Mouse (Mus musculus) CD4-positive, CD25-positive, alpha-beta regulatory T cell, adult 2 months (primary cell): ENCODE data around the gene Gm5447.

Experiments
- DNase-seq: peaks from one replicate; pipeline ENCODE4 v3.0.0-alpha.2; 2012; ENCODE audit warnings: low read depth, low spot score

Gm5447 gene

DNA sequence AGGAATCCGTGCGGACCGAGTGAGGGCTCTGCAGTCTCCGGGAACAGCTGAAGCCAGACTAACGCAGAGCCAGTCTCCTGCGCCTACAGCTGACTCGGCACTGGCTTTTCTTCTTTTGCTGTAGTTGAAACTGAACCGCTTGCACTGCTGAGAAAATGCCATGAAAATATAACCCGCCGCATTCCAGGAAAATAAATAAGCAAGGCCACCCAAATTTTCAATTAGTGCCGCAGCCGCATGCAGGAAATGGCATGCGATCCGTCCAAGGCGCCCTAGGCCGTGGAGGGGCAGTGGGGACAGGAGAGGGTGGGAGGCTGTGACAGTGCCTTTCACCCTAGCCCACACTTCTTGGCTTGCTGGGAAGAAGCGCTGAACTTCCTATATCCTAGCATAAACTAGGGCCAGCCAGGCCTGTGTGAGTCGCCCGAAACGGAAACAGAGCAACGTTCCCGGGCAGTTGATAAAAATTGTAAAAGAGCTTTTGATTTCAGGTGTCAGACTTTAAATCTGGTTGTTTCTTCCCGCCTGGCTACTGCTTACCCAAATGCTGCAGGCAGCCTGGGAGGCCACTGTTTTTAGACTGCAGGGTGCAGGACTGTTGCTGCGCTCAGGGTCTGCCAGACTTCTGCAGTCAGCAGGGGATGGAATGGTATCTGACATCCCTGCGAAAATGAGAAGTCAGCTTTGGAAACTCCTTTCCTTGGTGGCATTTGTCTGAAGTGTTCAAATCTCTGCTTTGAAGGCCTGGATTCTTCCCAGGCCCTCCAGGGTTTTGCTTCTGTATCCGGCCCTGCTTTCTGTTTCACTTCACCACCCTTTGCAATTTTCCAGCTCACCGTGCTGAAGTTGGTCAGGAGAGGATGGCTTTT is 11.8 kb downstream of the Gm5447 start:
- DNase-seq: peak; percentile 26

DNA sequence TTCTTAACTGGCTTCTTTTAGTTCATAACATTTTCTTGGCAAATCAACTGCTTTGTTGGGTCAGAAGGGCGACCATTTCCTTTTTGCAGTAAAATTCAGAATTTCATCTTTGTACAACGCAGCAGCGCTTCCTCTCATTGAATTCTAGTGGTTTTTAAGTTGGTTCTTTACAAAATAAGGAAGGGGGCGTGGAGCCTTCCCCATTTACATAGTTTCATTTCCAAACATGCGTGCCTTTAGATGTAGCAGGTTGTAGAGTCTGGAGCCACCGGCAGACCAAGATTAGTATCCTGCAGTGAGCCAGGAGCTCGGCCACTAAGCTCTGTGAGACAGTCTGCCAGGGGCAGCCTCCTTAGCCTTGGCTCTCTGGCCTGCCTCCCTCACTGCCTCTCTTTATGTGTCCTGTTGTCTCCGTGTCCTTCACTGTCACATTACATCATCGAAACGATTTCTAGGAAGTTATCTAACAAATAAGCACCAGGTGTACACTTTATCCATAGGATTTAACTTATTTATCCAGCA is 13.0 kb downstream of the Gm5447 start:
- DNase-seq: no peak

DNA sequence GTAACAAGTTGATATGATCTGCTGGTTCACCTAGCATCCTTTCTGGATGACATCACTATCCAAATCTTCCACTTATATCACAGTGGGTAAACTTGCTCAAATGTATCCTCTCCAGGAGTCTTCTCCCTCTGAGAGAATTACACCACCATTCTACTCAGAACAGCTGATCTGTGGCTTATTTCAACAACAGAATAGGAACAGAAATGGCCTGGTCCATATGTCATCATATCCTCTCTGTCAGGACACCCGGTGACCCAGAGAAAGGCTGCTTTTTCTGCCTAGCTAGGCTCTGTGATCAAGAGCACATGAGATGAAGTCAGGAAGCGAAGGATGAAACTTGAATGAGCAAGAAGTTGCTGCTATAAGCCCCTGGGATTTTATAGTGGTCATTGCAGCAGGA is 13.7 kb downstream of the Gm5447 start:
- no peak for DNase-seq

DNA sequence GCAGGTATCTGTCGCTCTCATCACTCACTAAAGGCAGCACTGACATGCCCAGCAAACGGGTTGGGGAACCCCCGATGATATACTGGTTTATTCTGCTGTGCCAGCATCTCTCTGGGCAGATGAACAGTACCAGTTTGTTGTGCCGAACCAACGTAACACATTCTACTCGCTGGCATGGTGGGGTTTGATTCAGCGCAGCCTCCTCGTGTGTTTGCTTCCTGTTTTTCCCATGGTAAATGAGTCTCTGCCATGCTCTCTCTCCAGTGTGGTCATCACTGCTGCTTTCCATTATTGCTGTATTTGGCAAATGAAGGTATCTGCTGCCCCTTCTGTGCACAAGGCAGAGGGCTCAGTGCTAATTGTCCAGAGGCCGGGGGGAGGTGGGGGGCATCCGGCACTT is 15.7 kb downstream of the Gm5447 start:
- DNase-seq: no peak

DNA sequence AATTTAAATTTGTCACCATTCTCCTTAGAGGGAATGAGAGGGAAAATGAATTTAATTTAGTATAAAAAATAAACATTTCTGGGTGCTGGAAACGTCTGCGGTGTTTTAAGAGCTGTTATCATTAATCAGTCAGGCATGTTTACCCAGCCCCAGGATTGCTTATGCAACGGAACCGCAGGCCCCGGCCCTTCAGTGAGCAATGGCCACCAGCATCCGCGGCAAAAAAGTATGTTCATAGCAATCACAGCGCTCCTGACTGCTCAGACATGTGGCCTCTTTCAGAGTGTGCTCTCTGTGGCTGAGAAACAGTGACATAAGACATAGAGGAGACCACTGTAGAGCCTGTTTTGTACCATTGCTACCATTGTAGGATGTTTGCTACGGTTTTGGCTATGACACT is 16.2 kb downstream of the Gm5447 start:
- DNase-seq: no peak

DNA sequence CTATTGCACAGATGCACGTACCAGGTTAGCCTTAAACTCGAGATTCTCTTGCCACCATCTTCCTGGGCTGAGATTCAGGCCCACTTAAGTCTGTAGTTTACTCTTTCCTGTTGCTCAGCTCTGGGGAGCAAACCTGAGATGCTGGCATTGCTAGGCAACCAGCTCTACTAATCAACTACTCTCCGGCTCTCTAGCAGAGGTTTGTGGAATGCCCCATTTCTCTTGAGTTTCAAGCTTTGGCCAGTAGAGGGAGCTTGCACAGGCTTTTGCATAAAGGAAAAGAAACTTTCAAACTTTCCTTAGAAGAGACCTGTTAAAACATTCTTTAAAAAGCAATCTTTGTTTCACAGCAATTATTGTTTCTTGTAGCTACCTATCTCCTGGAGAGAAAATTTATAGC is 19.8 kb downstream of the Gm5447 start:
- DNase-seq: peak; percentile 78

DNA sequence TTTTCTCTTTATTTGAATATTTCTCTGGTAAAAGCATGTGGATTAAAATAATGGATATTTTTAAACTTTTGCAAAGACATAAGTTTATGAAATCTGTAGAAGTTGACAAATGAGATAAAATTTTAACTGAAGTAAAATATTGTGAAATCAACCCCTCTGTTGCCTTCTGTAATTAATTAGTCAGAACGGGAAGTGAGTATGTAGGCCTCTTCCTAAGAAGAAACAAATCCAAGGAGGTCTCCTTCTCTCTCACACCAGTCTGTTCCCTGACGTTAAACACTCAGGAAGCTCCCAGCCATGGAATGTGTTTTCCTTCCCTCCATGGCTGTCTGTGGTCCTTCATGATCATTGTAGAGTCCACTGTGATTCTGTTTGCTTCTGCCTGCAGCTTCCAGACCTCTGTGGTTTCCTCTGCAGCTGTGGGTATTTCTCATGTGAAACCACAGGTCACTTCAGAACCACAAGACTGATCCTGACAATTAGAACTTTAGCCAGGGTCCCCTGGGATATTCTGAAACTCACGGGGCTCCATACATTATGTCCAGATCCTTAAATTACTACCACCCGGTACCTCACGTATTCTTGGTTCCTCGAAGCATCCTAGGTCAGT is 20.4 kb downstream of the Gm5447 start:
- no peak for DNase-seq

DNA sequence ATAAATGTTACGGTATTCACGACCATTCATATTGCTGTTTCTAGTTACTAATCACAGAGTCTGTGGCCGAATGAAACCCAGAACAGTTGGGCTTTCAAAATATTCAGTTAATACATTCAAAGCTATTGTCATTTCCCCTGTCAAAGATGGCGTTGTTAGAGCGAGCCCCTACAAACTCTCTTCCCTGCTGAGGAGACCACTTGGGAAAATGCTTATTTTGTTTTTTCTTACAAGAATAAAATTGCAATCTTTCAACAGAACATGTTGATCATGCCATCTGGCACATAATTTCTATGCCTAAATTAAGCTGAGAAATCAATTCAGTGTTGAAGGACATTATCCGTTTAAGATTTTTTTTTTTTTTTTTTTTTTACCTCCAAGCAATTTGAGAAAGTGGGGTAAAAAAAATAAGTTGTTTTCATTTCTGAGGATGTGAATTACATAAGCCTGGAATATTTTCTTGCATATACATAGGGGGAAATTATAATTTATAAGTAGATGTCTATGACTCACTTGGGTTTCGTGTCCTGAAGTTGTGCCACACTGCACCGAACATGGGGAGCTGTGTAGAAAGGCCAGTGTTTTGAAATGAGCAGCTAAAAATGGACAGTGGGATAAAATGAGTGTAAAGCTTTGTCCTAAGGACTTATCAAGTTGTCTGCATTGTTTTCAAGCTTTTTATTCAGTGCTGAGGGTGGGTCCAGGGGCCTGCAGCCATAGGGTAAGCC is 23.7 kb downstream of the Gm5447 start:
- no peak for DNase-seq

DNA sequence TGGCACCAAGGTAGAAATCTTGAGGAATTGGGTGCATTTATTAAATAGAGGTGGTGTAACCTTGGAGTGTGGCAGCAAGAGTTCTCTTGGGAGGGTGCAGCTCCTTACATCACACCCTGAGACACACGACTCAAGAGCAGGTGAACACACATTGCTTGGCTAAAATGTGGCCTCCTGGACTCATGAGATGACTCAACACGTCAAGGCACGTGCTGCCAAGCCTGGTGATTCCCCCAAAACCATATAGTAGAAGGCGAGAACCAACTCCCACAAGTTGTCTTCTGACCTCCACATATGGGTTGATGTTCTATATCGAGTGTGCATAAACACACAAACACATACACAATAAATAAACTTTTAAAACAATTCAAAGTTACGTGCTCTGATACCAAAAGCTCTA is 25.8 kb downstream of the Gm5447 start:
- no peak for DNase-seq

DNA sequence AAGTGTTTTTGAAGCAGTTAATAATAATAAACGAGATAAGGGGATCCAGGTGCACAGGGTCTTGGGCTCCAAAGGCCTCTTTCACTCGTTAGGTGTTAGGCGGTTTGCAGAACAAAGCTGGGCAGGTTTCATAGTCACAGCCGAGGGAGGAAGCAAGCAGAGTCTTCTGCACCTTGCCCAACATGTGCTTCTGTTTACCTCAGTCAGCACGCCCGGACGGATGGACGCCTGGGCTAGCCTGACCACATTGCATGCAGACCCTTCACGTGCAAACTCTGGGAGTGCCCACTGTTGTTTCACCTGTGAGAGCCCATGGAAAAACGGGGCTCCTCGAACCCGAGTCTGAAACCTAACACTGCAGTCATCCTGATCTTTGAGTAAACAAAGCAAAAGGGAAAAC is 30.5 kb downstream of the Gm5447 start:
- no peak for DNase-seq

DNA sequence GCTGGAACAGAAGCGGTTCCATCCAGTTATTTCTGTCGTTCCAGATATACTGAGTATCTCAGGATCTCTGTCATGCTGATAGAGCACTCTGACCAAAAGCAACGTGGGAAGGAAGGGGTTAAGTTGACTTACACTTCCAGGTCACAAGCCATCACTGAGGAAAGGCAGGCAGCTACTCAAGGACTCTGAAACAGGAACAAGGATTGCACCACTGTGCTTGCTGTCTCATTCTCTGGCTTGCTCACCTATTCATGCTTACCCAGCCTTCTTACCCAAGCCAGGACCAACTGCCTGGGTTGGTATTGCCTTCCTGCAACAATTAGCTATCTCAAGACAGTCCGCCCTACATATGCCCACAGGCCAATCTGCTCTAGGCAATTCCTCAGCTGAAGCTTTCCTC is 31.0 kb downstream of the Gm5447 start:
- DNase-seq: no peak

DNA sequence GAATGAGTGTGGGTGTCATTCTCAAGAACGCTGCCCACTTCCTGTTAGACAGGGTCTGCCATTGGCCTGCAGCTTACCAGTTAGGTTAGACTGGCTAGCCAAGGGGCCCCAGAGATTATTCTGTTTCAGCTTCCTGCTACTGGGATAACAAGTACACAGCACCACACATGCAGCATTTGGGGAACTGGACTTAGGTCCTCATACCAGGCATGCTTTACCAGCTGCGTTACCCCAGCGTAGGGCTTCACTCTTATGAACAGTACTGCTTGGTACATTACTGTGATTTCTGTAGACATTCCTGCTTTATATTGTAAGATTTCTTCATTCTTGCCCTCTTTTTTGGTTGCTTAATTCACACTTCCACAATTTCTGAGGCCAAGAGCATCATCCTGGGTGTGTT is 43.5 kb downstream of the Gm5447 start:
- no peak for DNase-seq

DNA sequence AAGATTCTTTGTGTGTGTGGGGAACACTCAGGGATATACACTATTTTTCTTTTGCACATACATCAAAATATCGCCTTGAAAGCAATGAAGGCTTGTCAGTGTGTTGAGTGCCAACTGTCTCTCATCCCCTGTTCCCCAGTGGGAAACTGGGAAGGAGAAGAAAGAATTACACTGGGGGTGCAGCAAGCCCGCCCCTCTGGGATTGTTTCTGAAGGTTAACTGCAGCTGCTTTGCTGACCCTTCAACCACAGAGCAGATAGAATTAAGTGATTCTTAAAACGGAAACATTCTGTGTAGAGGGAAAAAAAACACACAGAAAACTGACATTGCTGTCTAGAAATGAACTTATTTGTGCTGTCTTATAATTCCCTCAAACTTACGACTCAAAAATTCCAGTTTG is 47.5 kb downstream of the Gm5447 start:
- no peak for DNase-seq

DNA sequence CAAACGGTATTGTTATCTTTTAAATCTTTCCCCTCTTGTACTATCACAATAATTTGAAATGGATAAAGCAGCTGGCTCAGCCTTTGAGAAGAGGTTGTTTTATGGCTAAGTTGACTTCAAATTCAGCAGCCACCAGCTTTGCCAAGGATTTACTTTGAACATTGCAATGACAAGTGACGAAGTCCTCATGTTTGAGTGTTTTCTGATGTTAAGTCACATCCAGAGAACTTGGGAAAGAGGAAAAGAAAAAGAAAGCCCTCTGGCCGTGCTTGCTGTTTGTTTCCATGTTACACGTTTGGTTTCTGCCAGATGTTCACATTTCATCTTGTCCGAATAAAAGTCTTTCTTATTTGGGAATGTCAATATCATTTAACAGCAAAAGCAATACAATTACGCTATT is 47.9 kb downstream of the Gm5447 start:
- no peak for DNase-seq

DNA sequence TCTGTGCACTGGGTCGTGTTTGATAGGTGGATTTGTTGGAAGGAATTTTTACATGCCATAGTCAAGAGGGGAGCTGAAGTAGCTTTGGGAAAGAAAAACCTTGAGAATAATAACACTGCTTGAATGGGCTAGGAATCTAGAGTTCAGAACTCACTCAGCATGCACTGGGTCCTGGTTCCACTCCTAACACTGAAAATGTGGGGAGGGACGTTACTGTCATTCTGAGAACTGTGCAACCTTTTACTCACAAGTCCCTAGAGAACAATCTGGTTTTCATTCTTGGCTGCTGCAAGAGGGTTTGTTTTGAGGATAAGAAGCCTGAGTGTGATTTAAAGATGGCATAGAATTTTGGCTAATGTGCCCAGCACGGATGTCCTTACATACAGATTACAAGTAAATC is 49.7 kb downstream of the Gm5447 start:
- DNase-seq: no peak
